Mouse (Mus musculus): ENCODE measurements around the gene Csnk2b. TPM values are rescaled to one million over a fixed set of nuclear protein-coding genes. Genes with fewer than 3 reads are reported as not detected.
A peak's percentile ranks its signal among the peaks of the same experiment; 100 is the strongest.

The Csnk2b gene
- polyA plus RNA-seq, 1 experiment from 2014 or later = 346 TPM

DNA sequence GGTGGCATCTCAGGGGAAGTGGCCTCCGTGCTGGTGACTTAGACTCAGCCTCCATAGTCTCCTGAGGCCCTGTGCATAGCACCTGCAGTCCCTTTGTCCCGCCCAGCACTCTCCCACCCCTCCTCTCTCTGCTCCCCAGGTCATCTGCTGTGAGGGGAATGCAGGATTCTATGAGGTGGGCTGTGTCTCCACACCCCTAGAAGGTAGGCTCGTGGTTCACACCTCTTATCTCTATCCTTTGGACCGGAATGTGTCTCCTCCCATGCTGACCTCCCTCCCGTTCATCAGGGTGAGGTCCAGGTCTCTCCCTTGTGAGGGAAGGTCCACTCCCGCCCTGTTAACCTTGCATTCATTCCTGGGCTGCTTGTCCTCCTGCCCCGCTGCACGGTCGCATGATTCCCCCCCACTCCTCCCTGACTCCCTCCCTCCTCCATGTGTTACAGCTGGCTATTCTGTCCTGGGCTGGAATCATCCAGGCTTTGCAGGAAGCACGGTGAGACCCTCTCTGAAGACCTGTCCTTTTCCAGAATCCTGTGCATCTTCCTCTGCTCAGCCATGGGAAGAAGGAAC, 21.6 kb downstream of the Csnk2b start:
- H3K27me3 ChIP-seq (replicated peaks; ENCODE audit: control insufficient read depth, insufficient read depth, low read length) = no peaks in the 10 kb centered on the region
- H3K4me3 ChIP-seq (ENCODE audit: low read length) = no peak overlapping the region
- H3K36me3 ChIP-seq (ENCODE audit: control insufficient read depth, insufficient read depth, low read length) = peaks cover 50% of the 10 kb centered on the region
- no peak overlapping the region for H3K9ac ChIP-seq (ENCODE audit: low read depth, low read length)
- H3K27ac ChIP-seq (ENCODE audit: low read depth, low read length) = no peak overlapping the region
- ATAC-seq = 0 out of 2 replicates have a peak, but pooled peaks have one; percentile 18
- 74% methylated on average over 10 of the region's 10 CpGs for WGBS
- H3K9me3 ChIP-seq (ENCODE audit: control insufficient read depth, low read length) = no peaks in the 10 kb centered on the region
- H3K4me2 ChIP-seq (ENCODE audit: low read length) = no peak overlapping the region
- no peaks in the 10 kb centered on the region for H3K4me1 ChIP-seq (ENCODE audit: control insufficient read depth, insufficient read depth, low read depth, low read length)

DNA sequence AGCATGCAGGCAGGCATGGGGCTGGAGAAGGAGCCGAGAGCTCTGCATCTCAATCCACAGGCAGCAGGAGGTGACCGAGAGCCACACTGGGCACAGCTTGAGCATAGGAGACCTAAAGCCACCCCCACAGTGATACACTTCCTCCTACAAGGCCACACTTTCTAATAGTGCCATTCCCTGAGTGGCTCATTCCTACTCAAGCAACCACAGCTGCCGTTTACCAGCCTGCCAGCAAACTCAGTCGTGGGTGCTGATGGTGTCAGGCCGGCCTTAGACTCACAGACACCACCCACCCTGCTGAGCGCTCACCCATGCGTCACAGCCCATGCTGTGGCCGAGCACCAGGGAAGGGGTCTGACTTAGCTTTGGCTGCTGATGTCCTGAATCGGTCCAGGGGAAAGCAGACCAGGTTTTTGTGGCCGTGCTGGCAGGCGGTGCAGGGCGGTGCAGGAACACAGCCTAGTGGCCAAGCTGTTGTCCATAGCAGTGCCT, 24.6 kb downstream of the Csnk2b start:
- Histone ChIP-seq H3K27ac (ENCODE audit: low read depth, low read length) (no peak overlapping the region), H3K4me2 (ENCODE audit: low read length) (no peak overlapping the region), H3K9ac (ENCODE audit: low read depth, low read length) (no peak overlapping the region), H3K27me3 (replicated peaks; ENCODE audit: control insufficient read depth, insufficient read depth, low read length) (no peaks in the 10 kb centered on the region), H3K9me3 (ENCODE audit: control insufficient read depth, low read length) (no peaks in the 10 kb centered on the region), H3K4me3 (ENCODE audit: low read length) (no peak overlapping the region), H3K36me3 (ENCODE audit: control insufficient read depth, insufficient read depth, low read length) (peaks cover 55% of the 10 kb centered on the region), H3K4me1 (ENCODE audit: control insufficient read depth, insufficient read depth, low read depth, low read length) (no peaks in the 10 kb centered on the region)
- no peak for ATAC-seq
- WGBS = 76% methylated on average over 12 of the region's 12 CpGs

DNA sequence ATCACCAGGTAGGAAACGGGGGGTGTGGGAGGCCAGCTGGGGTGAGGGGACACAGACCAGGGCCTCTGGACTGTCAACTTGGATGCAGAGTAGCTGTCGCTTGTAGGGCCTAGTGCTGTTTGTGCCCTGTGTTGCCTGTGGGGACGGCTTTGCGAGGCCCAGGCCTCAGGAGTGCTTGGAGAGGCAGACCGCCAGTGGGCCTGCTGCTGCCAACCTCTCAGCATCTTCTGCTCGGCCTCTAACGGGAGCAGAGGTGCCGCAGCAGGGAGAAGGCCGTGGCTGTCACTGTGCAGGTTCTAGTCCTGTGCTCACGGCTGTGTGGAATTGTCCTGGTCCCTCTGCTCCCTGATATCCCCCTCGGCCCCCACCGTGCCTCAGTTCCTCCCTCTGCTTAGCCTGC, 25.3 kb downstream of the Csnk2b start:
- 86% methylated on average over 11 of the region's 12 CpGs for WGBS
- H3K4me1 ChIP-seq (ENCODE audit: control insufficient read depth, insufficient read depth, low read depth, low read length) = no peaks in the 10 kb centered on the region
- H3K9me3 ChIP-seq (ENCODE audit: control insufficient read depth, low read length) = no peaks in the 10 kb centered on the region
- no peak overlapping the region for H3K4me3 ChIP-seq (ENCODE audit: low read length)
- no peaks in the 10 kb centered on the region for H3K27me3 ChIP-seq (replicated peaks; ENCODE audit: control insufficient read depth, insufficient read depth, low read length)
- H3K36me3 ChIP-seq (ENCODE audit: control insufficient read depth, insufficient read depth, low read length) = peaks cover 52% of the 10 kb centered on the region
- H3K9ac ChIP-seq (ENCODE audit: low read depth, low read length) = no peak overlapping the region
- no peak for ATAC-seq
- no peak overlapping the region for H3K4me2 ChIP-seq (ENCODE audit: low read length)
- no peak overlapping the region for H3K27ac ChIP-seq (ENCODE audit: low read depth, low read length)

DNA sequence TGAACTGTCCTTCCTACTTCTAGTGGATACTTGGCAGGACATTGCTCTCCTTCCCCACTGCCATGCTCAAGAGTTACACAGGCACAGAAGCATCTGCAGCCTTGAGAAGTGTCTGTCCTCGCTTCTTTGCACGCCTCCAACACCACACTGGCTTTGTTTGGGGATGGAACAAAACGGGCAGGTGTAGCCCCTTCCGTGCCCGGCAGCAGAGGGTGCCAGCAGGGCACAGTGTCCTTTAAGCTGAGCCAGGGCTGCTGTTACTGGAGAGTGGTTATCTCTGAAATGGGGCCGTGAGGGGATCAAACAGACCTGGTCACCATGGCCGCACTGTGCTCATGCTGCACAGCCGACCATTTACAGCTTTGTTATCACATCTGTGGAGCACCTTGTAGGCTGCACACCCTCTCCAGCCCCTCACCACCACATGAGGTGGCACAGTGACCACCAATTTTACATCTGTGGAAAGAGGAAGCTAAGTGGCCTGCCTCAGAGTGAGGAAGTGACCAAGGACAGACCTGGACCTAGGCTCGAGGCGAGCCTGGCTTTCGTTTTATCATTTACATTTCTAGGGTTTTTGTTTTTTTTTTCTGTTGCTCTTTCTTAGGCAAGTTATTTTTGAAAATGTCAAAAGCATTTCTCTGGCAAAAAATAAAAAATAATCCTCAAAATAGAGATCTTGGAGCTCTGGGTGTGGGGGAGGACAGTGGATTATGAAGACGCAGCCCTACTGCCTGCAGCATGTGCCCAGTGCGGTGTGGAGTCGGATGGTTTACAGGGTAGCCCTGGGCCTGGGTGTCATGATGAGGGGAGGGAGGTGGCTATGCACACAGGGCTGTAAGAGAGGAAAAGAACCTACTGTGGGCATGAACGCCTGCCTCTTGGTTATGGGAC, 27.1 kb downstream of the Csnk2b start:
- no peaks in the 10 kb centered on the region for H3K9me3 ChIP-seq (ENCODE audit: control insufficient read depth, low read length)
- H3K27me3 ChIP-seq (replicated peaks; ENCODE audit: control insufficient read depth, insufficient read depth, low read length) = no peaks in the 10 kb centered on the region
- H3K4me2 ChIP-seq (ENCODE audit: low read length) = no peak overlapping the region
- H3K4me1 ChIP-seq (ENCODE audit: control insufficient read depth, insufficient read depth, low read depth, low read length) = peaks cover 8% of the 10 kb centered on the region
- H3K36me3 ChIP-seq (ENCODE audit: control insufficient read depth, insufficient read depth, low read length) = peaks cover 37% of the 10 kb centered on the region
- no peak overlapping the region for H3K9ac ChIP-seq (ENCODE audit: low read depth, low read length)
- H3K27ac ChIP-seq (ENCODE audit: low read depth, low read length) = no peak overlapping the region
- WGBS = 94% methylated on average over 15 of the region's 15 CpGs
- ATAC-seq = no peak
- no peak overlapping the region for H3K4me3 ChIP-seq (ENCODE audit: low read length)

DNA sequence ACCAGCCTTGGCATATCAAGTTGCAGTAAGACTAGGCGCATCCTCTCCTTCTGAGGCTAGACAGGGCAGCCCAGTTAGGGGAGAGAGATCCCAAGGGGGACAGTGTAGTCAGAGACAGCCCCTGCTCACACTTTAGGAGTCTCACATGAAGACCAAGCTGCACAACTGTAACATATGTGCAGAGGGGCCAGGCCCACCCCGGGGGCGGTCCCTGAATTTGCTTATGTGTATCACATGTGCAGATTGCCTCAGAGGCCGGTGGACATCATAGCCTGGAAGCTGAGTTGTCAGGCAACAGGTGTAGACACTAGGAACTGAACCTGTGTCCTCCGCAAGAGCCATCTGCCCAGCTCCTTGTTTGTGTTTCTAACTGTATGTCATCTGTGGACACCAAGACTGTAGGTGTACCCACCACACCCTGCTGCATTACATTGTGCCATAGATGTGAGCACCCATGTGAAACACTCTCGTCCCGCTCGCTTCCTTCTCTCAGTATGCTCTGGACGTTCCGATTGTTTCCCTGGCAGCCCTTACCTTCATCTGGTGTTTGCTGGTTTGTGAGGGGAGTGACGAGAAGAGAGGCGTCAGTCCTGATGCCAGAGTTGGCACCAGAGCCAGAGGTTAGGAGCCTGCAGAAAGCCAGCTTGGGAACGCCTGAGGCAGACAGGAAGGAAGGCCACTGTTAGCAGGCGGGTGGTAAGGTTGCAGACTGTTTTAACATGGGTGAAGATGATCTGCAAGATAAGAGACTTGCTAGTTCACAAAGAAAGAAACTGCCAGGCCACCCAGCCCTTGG, 29.3 kb downstream of the Csnk2b start:
- Histone ChIP-seq H3K9me3 (ENCODE audit: control insufficient read depth, low read length) (no peaks in the 10 kb centered on the region), H3K27ac (ENCODE audit: low read depth, low read length) (no peak overlapping the region), H3K4me1 (ENCODE audit: control insufficient read depth, insufficient read depth, low read depth, low read length) (peaks cover 8% of the 10 kb centered on the region), H3K4me3 (ENCODE audit: low read length) (no peak overlapping the region), H3K27me3 (replicated peaks; ENCODE audit: control insufficient read depth, insufficient read depth, low read length) (no peaks in the 10 kb centered on the region), H3K36me3 (ENCODE audit: control insufficient read depth, insufficient read depth, low read length) (peaks cover 30% of the 10 kb centered on the region), H3K4me2 (ENCODE audit: low read length) (no peak overlapping the region), H3K9ac (ENCODE audit: low read depth, low read length) (no peak overlapping the region)
- no peak for ATAC-seq
- 89% methylated on average over 14 of the region's 14 CpGs for WGBS

DNA sequence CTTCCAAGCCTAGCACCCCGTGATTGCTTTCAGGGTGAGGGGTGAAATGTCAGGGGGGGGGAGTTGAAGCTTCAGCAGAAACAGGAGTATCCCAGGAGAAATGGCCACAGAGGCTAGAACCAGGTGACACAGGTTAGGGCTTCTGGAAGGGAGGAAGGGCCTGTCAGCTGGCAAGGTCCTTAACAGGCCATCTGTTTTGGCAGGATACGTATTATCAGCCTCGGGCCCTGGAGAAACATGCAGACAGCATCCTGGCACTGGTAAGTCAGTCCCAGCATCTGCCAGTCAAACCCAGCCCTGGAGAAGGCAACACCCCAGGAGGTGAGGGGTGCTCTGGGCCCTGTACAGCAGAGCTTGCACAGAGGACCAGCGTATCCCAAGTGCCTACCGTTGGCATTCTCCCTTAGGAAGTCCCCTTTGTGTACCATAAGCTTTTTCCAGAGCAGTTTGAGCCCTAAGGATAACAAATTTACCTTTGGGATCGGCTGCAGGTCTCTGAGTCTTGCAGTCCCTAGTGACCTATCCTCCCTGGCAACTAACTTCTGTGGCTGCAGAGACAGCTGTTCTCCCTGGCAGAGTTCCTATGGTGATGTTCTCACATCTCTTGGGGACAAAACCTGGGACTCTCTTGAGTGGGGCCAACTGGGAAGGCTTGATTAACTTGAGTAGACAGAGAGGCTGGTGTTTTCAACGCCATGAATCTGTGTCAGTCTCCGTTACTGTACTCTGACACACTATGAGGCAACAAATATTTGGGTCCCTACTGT, 31.5 kb downstream of the Csnk2b start:
- 0 out of 2 replicates have a peak, but pooled peaks have one; percentile 15 for ATAC-seq
- 36% methylated on average over 8 of the region's 8 CpGs for WGBS

DNA sequence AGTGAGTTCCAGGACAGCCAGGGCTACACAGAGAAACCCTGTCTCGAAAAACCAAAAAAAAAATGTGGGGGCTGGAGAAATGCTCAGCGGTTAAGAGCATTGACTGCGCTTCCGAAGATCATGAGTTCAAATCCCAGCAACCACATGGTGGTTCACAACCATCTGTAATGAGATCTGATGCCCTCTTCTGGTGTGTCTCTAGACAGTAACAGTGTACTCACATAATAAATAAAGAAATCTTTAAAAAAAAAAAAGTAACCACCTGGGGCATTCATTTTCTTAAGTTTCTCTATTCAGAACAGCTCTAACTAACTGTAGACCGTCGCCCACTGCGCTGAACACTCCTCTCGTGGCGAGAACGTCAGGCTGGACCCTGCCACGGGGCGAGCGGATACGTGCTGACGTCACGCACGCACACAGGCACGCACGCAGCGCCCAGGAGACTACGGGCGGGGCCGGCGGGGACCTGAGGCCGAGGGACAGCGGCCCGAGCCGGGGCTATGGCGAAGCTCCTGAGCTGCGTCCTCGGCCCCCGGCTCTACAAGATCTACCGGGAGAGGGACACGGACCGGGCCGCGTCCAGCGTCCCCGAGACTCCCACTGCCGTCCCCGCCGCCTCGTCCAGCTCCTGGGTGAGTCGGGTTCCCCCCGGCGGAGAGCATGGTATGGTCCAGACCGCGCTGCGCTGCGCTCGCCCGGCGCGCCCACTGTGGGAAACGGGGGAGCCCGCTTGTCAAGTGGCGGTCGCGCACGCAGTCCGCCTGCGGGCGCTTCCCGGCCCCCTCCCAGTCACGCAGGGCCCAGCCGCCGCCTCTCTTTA, 32.8 kb downstream of the Csnk2b start, which contains the start of gene Abhd16a:
Abhd16a (plus strand) TSS at position 439 of the 820 bp plus-strand sequence.
- Histone ChIP-seq H3K9me3 (ENCODE audit: control insufficient read depth, low read length) (no peaks in the 10 kb centered on the region), H3K4me3 (ENCODE audit: low read length) (peak within 1 kb of the TSS; percentile 68), H3K9ac (ENCODE audit: low read depth, low read length) (peak within 1 kb of the TSS; percentile 95), H3K36me3 (ENCODE audit: control insufficient read depth, insufficient read depth, low read length) (peaks cover 14% of the 10 kb centered on the region), H3K27ac (ENCODE audit: low read depth, low read length) (peak within 1 kb of the TSS; percentile 99), H3K4me1 (ENCODE audit: control insufficient read depth, insufficient read depth, low read depth, low read length) (peaks cover 8% of the 10 kb centered on the region), H3K4me2 (ENCODE audit: low read length) (peak within 1 kb of the TSS; percentile 71), H3K27me3 (replicated peaks; ENCODE audit: control insufficient read depth, insufficient read depth, low read length) (0 out of 2 replicates have a peak, but pooled peaks cover 2% of the 10 kb centered on the region)
- 5% methylated on average over 38 of the region's 67 CpGs for WGBS
- peak; percentile 98 for ATAC-seq

More for the DNA sequence above, 31.5 kb downstream of the Csnk2b start:
- H3K9me3 ChIP-seq (ENCODE audit: control insufficient read depth, low read length) = no peaks in the 10 kb centered on the region
- peak overlapping the region; percentile 99 for H3K27ac ChIP-seq (ENCODE audit: low read depth, low read length)
- H3K4me3 ChIP-seq (ENCODE audit: low read length) = peak overlapping the region; percentile 68
- H3K9ac ChIP-seq (ENCODE audit: low read depth, low read length) = peak overlapping the region; percentile 95
- H3K4me1 ChIP-seq (ENCODE audit: control insufficient read depth, insufficient read depth, low read depth, low read length) = peaks cover 8% of the 10 kb centered on the region
- H3K27me3 ChIP-seq (replicated peaks; ENCODE audit: control insufficient read depth, insufficient read depth, low read length) = no peaks in the 10 kb centered on the region
- H3K4me2 ChIP-seq (ENCODE audit: low read length) = peak overlapping the region; percentile 71
- peaks cover 24% of the 10 kb centered on the region for H3K36me3 ChIP-seq (ENCODE audit: control insufficient read depth, insufficient read depth, low read length)

DNA sequence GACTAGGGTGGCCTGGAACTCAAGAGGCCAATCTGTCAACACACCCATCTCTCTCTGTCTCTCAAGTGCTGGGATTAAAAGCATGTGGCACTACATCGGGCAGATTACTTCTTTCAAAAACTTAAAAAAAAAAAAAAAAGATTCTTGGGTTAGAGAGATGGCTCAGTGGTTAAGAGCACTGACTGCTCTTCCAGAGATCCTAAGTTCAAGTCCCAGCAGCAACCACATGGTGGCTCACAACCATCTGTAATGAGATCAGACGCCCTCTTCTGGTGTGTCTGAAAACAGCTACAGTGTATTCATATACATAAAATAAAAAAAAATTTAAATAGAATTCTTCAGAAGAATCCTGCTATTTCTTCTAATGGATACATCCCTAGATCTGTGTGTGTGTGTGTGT, 33.7 kb downstream of the Csnk2b start:
- no peak for ATAC-seq
- 0 out of 2 replicates have a peak, but pooled peaks cover 2% of the 10 kb centered on the region for H3K27me3 ChIP-seq (replicated peaks; ENCODE audit: control insufficient read depth, insufficient read depth, low read length)
- H3K9me3 ChIP-seq (ENCODE audit: control insufficient read depth, low read length) = no peaks in the 10 kb centered on the region
- no peak overlapping the region for H3K27ac ChIP-seq (ENCODE audit: low read depth, low read length)
- WGBS = 54% methylated on average over 2 of the region's 2 CpGs
- peaks cover 8% of the 10 kb centered on the region for H3K4me1 ChIP-seq (ENCODE audit: control insufficient read depth, insufficient read depth, low read depth, low read length)
- no peak overlapping the region for H3K4me2 ChIP-seq (ENCODE audit: low read length)
- no peak overlapping the region for H3K4me3 ChIP-seq (ENCODE audit: low read length)
- no peak overlapping the region for H3K9ac ChIP-seq (ENCODE audit: low read depth, low read length)
- peaks cover 13% of the 10 kb centered on the region for H3K36me3 ChIP-seq (ENCODE audit: control insufficient read depth, insufficient read depth, low read length)
